Mouse (Mus musculus): Measurements from ENCODE around the gene Tbc1d7. TPM values are rescaled to one million over a fixed set of nuclear protein-coding genes. Genes with fewer than 3 reads are reported as not detected.

Tbc1d7 gene
- polyA plus RNA-seq, 1 experiment, result 18.1 TPM

DNA sequence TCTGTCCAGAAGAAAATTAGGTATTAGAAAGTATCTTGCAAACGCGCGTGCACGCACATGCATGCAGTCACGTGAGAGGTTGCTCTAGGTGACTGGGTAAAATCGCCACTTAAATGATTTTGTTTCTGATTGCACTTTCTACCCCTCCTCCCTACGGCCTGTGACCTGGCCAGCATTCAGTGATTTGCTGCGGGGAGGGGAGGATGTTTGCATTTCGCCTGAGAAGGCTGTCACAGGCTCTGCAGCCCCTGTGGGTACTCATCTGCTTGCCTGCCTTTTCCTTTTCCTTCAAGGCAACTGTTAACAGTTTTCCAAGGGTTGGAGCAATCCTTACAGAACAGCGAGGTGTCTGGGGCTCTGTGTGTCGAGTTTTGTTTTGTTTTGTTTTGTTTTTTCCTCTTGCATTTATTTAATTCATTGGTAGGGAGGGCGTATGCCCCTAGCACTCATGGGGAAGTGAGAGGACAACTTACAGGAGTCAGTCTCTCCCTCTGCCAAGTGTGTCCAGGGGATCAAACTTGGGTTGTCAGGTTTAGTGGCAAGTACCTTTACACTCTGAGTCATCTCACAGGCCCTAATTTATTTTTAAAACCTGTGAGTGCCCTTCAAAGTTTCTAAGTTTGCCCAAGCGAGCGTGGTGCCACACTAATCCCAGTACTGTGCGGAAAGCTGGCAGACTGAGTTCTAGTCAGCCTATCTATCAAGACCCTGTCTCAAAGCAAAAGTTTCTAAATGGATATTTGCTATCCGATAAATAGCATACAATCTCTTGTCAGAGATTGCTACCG is 47.2 kb downstream of the Tbc1d7 start:
- H3K4me3 ChIP-seq (ENCODE audit: control insufficient read depth, low read depth, low read length), result peak overlapping the region; percentile 57
- no peaks in the 10 kb centered on the region for H3K36me3 ChIP-seq (ENCODE audit: control insufficient read depth, insufficient read depth, low read length)
- TF ChIP-seq POLR2A (IDR thresholded peaks at IDR 0.05; ENCODE audit: control insufficient read depth, low read depth, low read length), result no peak
- no peak for TF ChIP-seq CTCF (IDR thresholded peaks at IDR 0.05; ENCODE audit: control insufficient read depth, insufficient read depth, insufficient replicate concordance, low read depth, low read length)
- no peak overlapping the region for H3K27ac ChIP-seq (ENCODE audit: control insufficient read depth, insufficient read depth, low read depth, low read length)
- no peaks in the 10 kb centered on the region for H3K27me3 ChIP-seq (ENCODE audit: control insufficient read depth, insufficient read depth, low read length)
- H3K4me1 ChIP-seq (ENCODE audit: control insufficient read depth, insufficient read depth, low read length), result no peaks in the 10 kb centered on the region

DNA sequence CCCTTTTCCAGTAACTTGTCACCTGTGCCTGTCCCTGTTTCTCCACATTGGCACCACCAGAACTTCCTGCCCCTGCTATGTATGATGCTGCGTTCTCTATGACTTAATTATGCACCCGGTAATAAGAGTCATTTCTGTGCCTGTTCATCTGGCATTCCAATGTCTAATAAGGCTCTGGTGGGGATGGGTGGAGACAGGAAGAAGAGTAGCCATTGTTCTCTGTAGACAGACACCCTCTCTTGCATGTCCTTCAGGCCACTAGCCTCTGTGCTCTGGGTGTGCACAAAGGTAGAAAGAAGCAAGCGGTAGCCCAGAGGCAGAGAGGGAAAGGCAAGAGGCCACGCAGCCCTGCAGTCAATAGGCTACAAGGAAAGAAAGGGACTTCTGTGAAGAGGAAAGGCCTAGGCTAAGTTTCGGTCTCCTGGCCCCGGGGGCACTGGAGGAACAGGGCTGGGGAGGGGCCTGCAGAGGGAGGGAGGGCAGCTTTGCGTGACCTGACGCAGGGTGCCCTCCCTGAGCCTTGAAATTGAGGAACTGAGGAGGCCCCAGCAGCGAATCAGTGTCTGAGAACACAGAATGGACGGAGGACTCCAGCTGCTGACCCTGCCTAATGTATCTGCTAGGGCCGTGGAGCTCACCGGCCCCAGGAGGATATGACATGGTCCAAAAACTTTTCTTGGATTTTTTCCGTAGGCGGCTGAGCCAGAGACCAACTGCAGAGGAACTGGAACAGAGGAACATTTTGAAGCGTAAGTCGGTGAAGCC is 48.8 kb downstream of the Tbc1d7 start:
- no peaks in the 10 kb centered on the region for H3K27me3 ChIP-seq (ENCODE audit: control insufficient read depth, insufficient read depth, low read length)
- no peak overlapping the region for H3K4me3 ChIP-seq (ENCODE audit: control insufficient read depth, low read depth, low read length)
- no peaks in the 10 kb centered on the region for H3K36me3 ChIP-seq (ENCODE audit: control insufficient read depth, insufficient read depth, low read length)
- H3K27ac ChIP-seq (ENCODE audit: control insufficient read depth, insufficient read depth, low read depth, low read length), result no peak overlapping the region
- TF ChIP-seq POLR2A (IDR thresholded peaks at IDR 0.05; ENCODE audit: control insufficient read depth, low read depth, low read length) (no peak), CTCF (IDR thresholded peaks at IDR 0.05; ENCODE audit: control insufficient read depth, insufficient read depth, insufficient replicate concordance, low read depth, low read length) (no peak)
- no peaks in the 10 kb centered on the region for H3K4me1 ChIP-seq (ENCODE audit: control insufficient read depth, insufficient read depth, low read length)

DNA sequence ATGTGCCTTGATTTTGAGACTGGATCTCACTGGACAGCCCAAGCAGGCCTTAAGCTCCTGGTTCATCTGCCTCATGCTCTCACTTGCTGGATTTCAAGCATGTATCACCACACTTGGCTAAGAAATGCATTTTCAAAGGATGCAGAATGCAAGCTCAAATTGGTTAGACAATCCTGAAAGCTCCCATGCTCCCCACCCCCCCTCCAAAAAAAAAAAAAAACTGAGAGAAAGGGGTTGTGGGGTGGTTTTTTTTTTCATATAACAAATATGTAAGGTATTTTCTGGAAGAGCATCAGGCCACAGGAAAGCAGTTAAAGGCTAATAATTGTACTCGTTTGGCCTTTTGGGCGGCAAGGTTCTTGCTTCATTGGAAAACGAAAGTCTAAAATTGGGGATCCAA is 58.2 kb downstream of the Tbc1d7 start:
- H3K4me1 ChIP-seq (ENCODE audit: control insufficient read depth, insufficient read depth, low read length), result no peaks in the 10 kb centered on the region
- no peak for TF ChIP-seq POLR2A (IDR thresholded peaks at IDR 0.05; ENCODE audit: control insufficient read depth, low read depth, low read length)
- no peak for TF ChIP-seq CTCF (IDR thresholded peaks at IDR 0.05; ENCODE audit: control insufficient read depth, insufficient read depth, insufficient replicate concordance, low read depth, low read length)
- no peaks in the 10 kb centered on the region for H3K27me3 ChIP-seq (ENCODE audit: control insufficient read depth, insufficient read depth, low read length)
- H3K36me3 ChIP-seq (ENCODE audit: control insufficient read depth, insufficient read depth, low read length), result no peaks in the 10 kb centered on the region
- H3K4me3 ChIP-seq (ENCODE audit: control insufficient read depth, low read depth, low read length), result no peak overlapping the region
- no peak overlapping the region for H3K27ac ChIP-seq (ENCODE audit: control insufficient read depth, insufficient read depth, low read depth, low read length)

DNA sequence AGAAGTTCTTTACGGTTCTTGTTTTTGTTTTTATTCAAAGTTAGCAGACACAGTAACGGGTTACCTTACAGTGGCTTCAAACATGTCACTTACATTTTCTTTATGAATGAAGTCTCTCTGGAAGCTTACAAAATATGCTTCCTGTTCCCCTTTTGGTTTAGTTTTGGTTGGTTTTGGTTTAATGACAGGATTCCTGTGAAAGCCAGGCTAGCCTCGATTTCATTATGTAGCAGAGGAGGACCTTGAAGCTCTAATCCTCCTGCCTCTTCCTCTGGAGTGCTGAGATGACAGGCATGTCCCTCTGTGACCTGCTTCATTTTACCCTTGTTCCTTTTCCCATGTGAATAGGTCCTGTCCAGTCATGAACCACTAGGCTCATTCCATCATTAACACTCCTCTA is 58.6 kb downstream of the Tbc1d7 start:
- H3K36me3 ChIP-seq (ENCODE audit: control insufficient read depth, insufficient read depth, low read length), result no peaks in the 10 kb centered on the region
- no peaks in the 10 kb centered on the region for H3K4me1 ChIP-seq (ENCODE audit: control insufficient read depth, insufficient read depth, low read length)
- H3K4me3 ChIP-seq (ENCODE audit: control insufficient read depth, low read depth, low read length), result no peak overlapping the region
- H3K27ac ChIP-seq (ENCODE audit: control insufficient read depth, insufficient read depth, low read depth, low read length), result no peak overlapping the region
- no peaks in the 10 kb centered on the region for H3K27me3 ChIP-seq (ENCODE audit: control insufficient read depth, insufficient read depth, low read length)
- TF ChIP-seq POLR2A (IDR thresholded peaks at IDR 0.05; ENCODE audit: control insufficient read depth, low read depth, low read length) (no peak), CTCF (IDR thresholded peaks at IDR 0.05; ENCODE audit: control insufficient read depth, insufficient read depth, insufficient replicate concordance, low read depth, low read length) (no peak)

DNA sequence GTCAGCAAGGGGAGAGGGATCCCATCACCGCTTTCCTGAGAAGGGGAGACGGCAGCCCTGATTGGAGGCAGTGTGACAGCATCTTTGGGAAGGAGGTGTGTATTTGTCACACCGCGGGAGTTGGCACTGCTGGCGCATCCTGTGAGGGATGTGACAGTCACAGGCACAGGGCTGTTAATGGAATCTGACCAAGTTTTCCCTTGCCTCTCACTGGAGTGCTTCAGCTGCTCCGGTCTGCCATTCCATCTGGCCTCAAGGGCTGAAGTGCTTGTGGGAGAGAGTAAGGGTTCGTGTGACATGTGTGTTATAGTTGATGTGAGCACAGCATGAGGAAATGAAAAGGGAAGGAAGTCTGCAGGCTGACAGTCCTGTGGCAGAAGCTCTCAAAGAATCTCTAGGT is 59.0 kb downstream of the Tbc1d7 start:
- TF ChIP-seq CTCF (IDR thresholded peaks at IDR 0.05; ENCODE audit: control insufficient read depth, insufficient read depth, insufficient replicate concordance, low read depth, low read length), result no peak
- TF ChIP-seq POLR2A (IDR thresholded peaks at IDR 0.05; ENCODE audit: control insufficient read depth, low read depth, low read length), result no peak
- Histone ChIP-seq H3K36me3 (ENCODE audit: control insufficient read depth, insufficient read depth, low read length) (no peaks in the 10 kb centered on the region), H3K4me3 (ENCODE audit: control insufficient read depth, low read depth, low read length) (no peak overlapping the region), H3K4me1 (ENCODE audit: control insufficient read depth, insufficient read depth, low read length) (no peaks in the 10 kb centered on the region), H3K27me3 (ENCODE audit: control insufficient read depth, insufficient read depth, low read length) (no peaks in the 10 kb centered on the region), H3K27ac (ENCODE audit: control insufficient read depth, insufficient read depth, low read depth, low read length) (no peak overlapping the region)

DNA sequence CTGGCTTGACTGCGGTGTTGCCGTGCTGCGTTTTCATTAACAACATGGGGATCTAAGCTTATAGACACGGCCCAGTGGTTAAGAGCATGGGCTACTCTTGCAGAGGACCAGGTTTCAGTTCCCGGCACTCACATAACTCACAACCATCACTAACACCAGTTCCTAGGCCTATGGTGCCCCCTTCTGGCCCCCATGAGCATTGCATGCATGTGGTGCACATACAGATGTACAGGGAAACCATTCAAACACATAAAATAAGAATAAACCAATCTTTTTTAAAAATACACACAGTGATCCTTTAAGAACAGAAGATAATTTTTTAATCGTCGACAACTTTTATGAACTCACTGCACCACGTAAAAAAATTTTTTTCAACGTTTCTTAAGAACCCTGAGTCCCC is 66.8 kb downstream of the Tbc1d7 start:
- TF ChIP-seq POLR2A (IDR thresholded peaks at IDR 0.05; ENCODE audit: control insufficient read depth, low read depth, low read length) (no peak), CTCF (IDR thresholded peaks at IDR 0.05; ENCODE audit: control insufficient read depth, insufficient read depth, insufficient replicate concordance, low read depth, low read length) (peak; percentile 55; the same call in 1 of the 2 replicates)
- H3K36me3 ChIP-seq (ENCODE audit: control insufficient read depth, insufficient read depth, low read length), result no peaks in the 10 kb centered on the region
- no peaks in the 10 kb centered on the region for H3K27me3 ChIP-seq (ENCODE audit: control insufficient read depth, insufficient read depth, low read length)
- no peak overlapping the region for H3K27ac ChIP-seq (ENCODE audit: control insufficient read depth, insufficient read depth, low read depth, low read length)
- H3K4me1 ChIP-seq (ENCODE audit: control insufficient read depth, insufficient read depth, low read length), result no peaks in the 10 kb centered on the region
- H3K4me3 ChIP-seq (ENCODE audit: control insufficient read depth, low read depth, low read length), result no peak overlapping the region

DNA sequence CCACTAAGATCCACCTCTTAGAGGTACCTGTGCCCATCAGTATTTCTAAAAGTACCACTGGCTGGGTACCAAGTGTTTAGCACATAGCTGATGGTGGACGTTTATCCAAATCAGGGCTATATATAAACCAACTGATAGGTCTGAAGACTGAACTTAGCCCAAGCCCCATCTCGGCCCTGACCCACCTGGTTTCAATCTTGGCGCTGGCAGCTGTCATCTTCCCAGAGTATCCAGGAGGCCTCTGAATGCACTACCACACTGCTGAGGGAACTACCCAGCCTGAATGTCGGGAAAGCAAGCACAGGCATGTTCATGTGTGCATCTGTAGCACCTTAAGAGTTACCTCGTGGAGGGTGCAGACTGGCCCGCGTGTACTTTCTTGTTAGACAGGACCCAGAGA is 68.4 kb downstream of the Tbc1d7 start:
- Histone ChIP-seq H3K4me3 (ENCODE audit: control insufficient read depth, low read depth, low read length) (no peak overlapping the region), H3K36me3 (ENCODE audit: control insufficient read depth, insufficient read depth, low read length) (no peaks in the 10 kb centered on the region), H3K27me3 (ENCODE audit: control insufficient read depth, insufficient read depth, low read length) (no peaks in the 10 kb centered on the region), H3K27ac (ENCODE audit: control insufficient read depth, insufficient read depth, low read depth, low read length) (no peak overlapping the region), H3K4me1 (ENCODE audit: control insufficient read depth, insufficient read depth, low read length) (no peaks in the 10 kb centered on the region)
- TF ChIP-seq POLR2A (IDR thresholded peaks at IDR 0.05; ENCODE audit: control insufficient read depth, low read depth, low read length) (no peak), CTCF (IDR thresholded peaks at IDR 0.05; ENCODE audit: control insufficient read depth, insufficient read depth, insufficient replicate concordance, low read depth, low read length) (no peak)

Other genes starting within 250 kb of the Tbc1d7 start
- 0.17 and 0.19 TPM in 2 replicates for gene Gfod1, start 132.7 kb upstream of the Tbc1d7 start, polyA plus RNA-seq (2012; rRNA removed)
- 5.2 and 6.0 TPM in 2 replicates for gene Sirt5, start 194.0 kb upstream of the Tbc1d7 start, polyA plus RNA-seq (2012; rRNA removed)
- gene Nol7, start 226.9 kb upstream of the Tbc1d7 start, polyA plus RNA-seq (2012; rRNA removed), result 7.6 and 12.5 TPM in 2 replicates